Mouse (Mus musculus) C2C12 (cell line): ENCODE data around the gene Gpatch3. TPM values are rescaled to one million over a fixed set of nuclear protein-coding genes. Genes with fewer than 3 reads are reported as not detected.

Source experiments
- H3K27me3 ChIP-seq: one replicate; pipeline ENCODE4 v1.6.1; 2011; ENCODE audit not compliant: control insufficient read depth, insufficient read depth, insufficient read length
- H3K36me3 ChIP-seq: one replicate; pipeline ENCODE4 v1.6.1; 2011; ENCODE audit not compliant: control insufficient read depth, insufficient read depth
- H3K4me3 ChIP-seq: one replicate; pipeline ENCODE4 v1.5.1; 2011; ENCODE audit warnings: mild to moderate bottlenecking, control low read depth; ENCODE audit not compliant: poor library complexity, insufficient read depth, severe bottlenecking
- H3K79me2 ChIP-seq: one replicate; pipeline ENCODE4 v1.6.1; 2011; ENCODE audit not compliant: control insufficient read depth, insufficient read depth
- H3K79me3 ChIP-seq: one replicate; pipeline ENCODE4 v1.6.1; 2011; ENCODE audit warnings: low read depth, control low read depth
- H3ac ChIP-seq: one replicate; pipeline ENCODE3; 2011; ENCODE audit warnings: low read depth; ENCODE audit not compliant: control insufficient read depth, insufficient read length
- CEBPB ChIP-seq: IDR thresholded peaks from one replicate; pipeline ENCODE4 v1.6.1; 2011; ENCODE audit warnings: low read depth, mild to moderate bottlenecking, control low read depth, moderate library complexity
- CTCF ChIP-seq: IDR thresholded peaks from one replicate; pipeline ENCODE4 v1.5.1; 2011; ENCODE audit not compliant: control insufficient read depth, insufficient read depth, insufficient read length
- FOSL1 ChIP-seq: IDR thresholded peaks from one replicate; pipeline ENCODE4 v1.8.0; 2011; ENCODE audit warnings: mild to moderate bottlenecking, low read length; ENCODE audit not compliant: poor library complexity, insufficient read depth, severe bottlenecking
- MAX ChIP-seq: IDR thresholded peaks from one replicate; pipeline ENCODE4 v1.6.1; 2011; ENCODE audit warnings: mild to moderate bottlenecking, control low read depth
- MYOD1 ChIP-seq: IDR thresholded peaks from one replicate; pipeline ENCODE4 v1.6.1; 2011; ENCODE audit warnings: low read depth; ENCODE audit not compliant: control insufficient read depth, insufficient read length
- MYOG ChIP-seq: IDR thresholded peaks from one replicate; pipeline ENCODE4 v1.6.1; 2011; ENCODE audit not compliant: control insufficient read depth, insufficient read length; ENCODE audit errors: extremely low read depth
- USF1 ChIP-seq: IDR thresholded peaks from one replicate; pipeline ENCODE4 v1.6.1; 2011; ENCODE audit warnings: low read depth, mild to moderate bottlenecking, control low read depth, moderate library complexity
- polyA plus RNA-seq: library from polyadenylated mRNA; unstranded; fragments of >200 nt; fragmentation: generic; extraction: Trizol; gene quantifications from one replicate; pipeline ENCODE4 v1.2.1, GENCODE M21; 2012; ENCODE audit warnings: missing spikeins

The Gpatch3 gene
- polyA plus RNA-seq, 1 experiment = 6.9 TPM

- Histone ChIP-seq H3K79me2 (peaks cover 19% of the 10 kb centered on the region), H3ac (peak overlapping the region; percentile 95), H3K79me3 (no peaks in the 10 kb centered on the region), H3K4me3 (peak overlapping the region; percentile 76), H3K27me3 (no peaks in the 10 kb centered on the region), H3K36me3 (peaks cover 12% of the 10 kb centered on the region)
- TF ChIP-seq FOSL1 = no peak
- TF ChIP-seq CTCF = no peak
- no peak for TF ChIP-seq MYOD1
- TF ChIP-seq USF1 = no peak
- TF ChIP-seq MAX = no peak
- no peak for TF ChIP-seq CEBPB
- TF ChIP-seq MYOG = no peak
Measured at GRCm38 (mm10) chr4:133574843-133575202, 278 bp downstream of the Gpatch3 start.

GRCm38 (mm10) chr4:133577983-133578382 is 3.4 kb downstream of the Gpatch3 start:
- Histone ChIP-seq H3K36me3 (peaks cover 27% of the 10 kb centered on the region), H3K79me3 (no peaks in the 10 kb centered on the region), H3K79me2 (peaks cover 19% of the 10 kb centered on the region), H3ac (no peak overlapping the region), H3K27me3 (no peaks in the 10 kb centered on the region), H3K4me3 (no peak overlapping the region)
- TF ChIP-seq FOSL1 (no peak), CEBPB (no peak), USF1 (no peak), MYOG (no peak), MAX (no peak), CTCF (no peak), MYOD1 (no peak)

- H3K4me3 ChIP-seq = peak overlapping the region; percentile 80
- peaks cover 26% of the 10 kb centered on the region for H3K79me2 ChIP-seq
- H3K36me3 ChIP-seq = peaks cover 41% of the 10 kb centered on the region
- H3K27me3 ChIP-seq = no peaks in the 10 kb centered on the region
- TF ChIP-seq CEBPB (no peak), FOSL1 (no peak), MYOG (no peak), CTCF (no peak), MAX (no peak), USF1 (no peak), MYOD1 (no peak)
- peak overlapping the region; percentile 72 for H3ac ChIP-seq
- peaks cover 3% of the 10 kb centered on the region for H3K79me3 ChIP-seq
Measured at GRCm38 (mm10) chr4:133583690-133584058, 9.1 kb downstream of the Gpatch3 start.

GRCm38 (mm10) chr4:133584059-133584951 is 9.8 kb downstream of the Gpatch3 start, which contains the start of gene Gpn2:
Gene Gpn2, plus strand, starts transcription at chr4:133584362.
- H3K79me2 ChIP-seq = peaks cover 26% of the 10 kb centered on the region
- peak within 1 kb of the TSS; percentile 99 for H3ac ChIP-seq
- H3K4me3 ChIP-seq = peak within 1 kb of the TSS; percentile 80
- peaks cover 40% of the 10 kb centered on the region for H3K36me3 ChIP-seq
- no peaks in the 10 kb centered on the region for H3K27me3 ChIP-seq
- peaks cover 3% of the 10 kb centered on the region for H3K79me3 ChIP-seq
- TF ChIP-seq USF1 = no peak
- no peak for TF ChIP-seq FOSL1
- TF ChIP-seq MAX = no peak
- TF ChIP-seq MYOG = no peak
- no peak for TF ChIP-seq CTCF
- TF ChIP-seq CEBPB = no peak
- no peak for TF ChIP-seq MYOD1

GRCm38 (mm10) chr4:133592570-133592969 is 18.0 kb downstream of the Gpatch3 start:
- H3K27me3 ChIP-seq = no peaks in the 10 kb centered on the region
- peaks cover 16% of the 10 kb centered on the region for H3K36me3 ChIP-seq
- H3K79me3 ChIP-seq = no peaks in the 10 kb centered on the region
- no peak overlapping the region for H3ac ChIP-seq
- H3K4me3 ChIP-seq = no peak overlapping the region
- H3K79me2 ChIP-seq = no peaks in the 10 kb centered on the region
- TF ChIP-seq MYOG (no peak), CTCF (peak; percentile 15)

GRCm38 (mm10) chr4:133595538-133595937 is 21.0 kb downstream of the Gpatch3 start:
- Histone ChIP-seq H3K36me3 (peaks cover 5% of the 10 kb centered on the region), H3K4me3 (no peak overlapping the region), H3K79me2 (no peaks in the 10 kb centered on the region), H3K79me3 (no peaks in the 10 kb centered on the region), H3ac (no peak overlapping the region), H3K27me3 (no peaks in the 10 kb centered on the region)
- no peak for TF ChIP-seq CEBPB
- TF ChIP-seq CTCF = no peak
- TF ChIP-seq MAX = no peak
- no peak for TF ChIP-seq FOSL1
- TF ChIP-seq USF1 = no peak
- TF ChIP-seq MYOD1 = no peak
- no peak for TF ChIP-seq MYOG
